Mouse (Mus musculus) midbrain, embryonic 15.5 days (tissue): ENCODE measurements around the gene Tmtc3. TPM values are rescaled to one million over a fixed set of nuclear protein-coding genes. Genes with fewer than 3 reads are reported as not detected.

Experiments
- ATAC-seq: fragments of 200-750 bp; cut with Nextera tagmentation; replicated peaks from 2 replicates; pipeline ENCODE4 v1.8.0; 2017; ENCODE audit warnings: moderate TSS enrichment
- H3K27ac ChIP-seq: fragments of 300-500 bp; sonication (generic); 2 replicates; pipeline ENCODE4 v1.5.1; 2015; ENCODE audit warnings: mild to moderate bottlenecking, inconsistent platforms
- H3K27me3 ChIP-seq: fragments of 300-500 bp; sonication (generic); replicated peaks from 2 replicates; pipeline ENCODE4 v1.6.1; 2015; ENCODE audit warnings: inconsistent platforms
- H3K36me3 ChIP-seq: fragments of 300-500 bp; sonication (generic); replicated peaks from 2 replicates; pipeline ENCODE4 v1.6.1; 2015; ENCODE audit warnings: inconsistent platforms
- H3K4me1 ChIP-seq: fragments of 300-500 bp; sonication (generic); 2 replicates; pipeline ENCODE4 v1.6.1; 2015; ENCODE audit warnings: inconsistent platforms
- H3K4me2 ChIP-seq: fragments of 300-500 bp; sonication (generic); 2 replicates; pipeline ENCODE4 v1.6.1; 2015; ENCODE audit warnings: inconsistent platforms, mild to moderate bottlenecking, moderate library complexity
- H3K4me3 ChIP-seq: fragments of 300-500 bp; sonication (generic); 2 replicates; pipeline ENCODE4 v1.5.1; 2015; ENCODE audit warnings: mild to moderate bottlenecking, inconsistent platforms
- H3K9ac ChIP-seq: fragments of 300-500 bp; sonication (generic); 2 replicates; pipeline ENCODE4 v1.6.1; 2015; ENCODE audit warnings: mild to moderate bottlenecking, inconsistent platforms
- H3K9me3 ChIP-seq: fragments of 300-500 bp; sonication (generic); 2 replicates; pipeline ENCODE4 v1.6.1; 2016; ENCODE audit warnings: inconsistent platforms
- WGBS: fragments of 180-500 bp; shearing (Covaris S2); methylation state at CpG from one replicate; pipeline ENCODE4 v1.1.7; 2015; ENCODE audit warnings: mixed read lengths; 5-methylcytosine and 5-hydroxymethylcytosine counted together
- polyA plus RNA-seq: library from polyadenylated mRNA; unstranded; fragments of >200 nt; fragmentation: Nextera tagmentation; extraction: Ambion mirVana; gene quantifications from 2 replicates; pipeline ENCODE4 v1.2.1, GENCODE M21; 2015

Tmtc3 gene
- 10.0 and 11.5 TPM in 2 replicates for polyA plus RNA-seq

- Histone ChIP-seq H3K4me1 (peaks cover 9% of the 10 kb centered on the region), H3K36me3 (no peaks in the 10 kb centered on the region), H3K27ac (peak within 1 kb of the TSS; percentile 79), H3K27me3 (no peaks in the 10 kb centered on the region), H3K9me3 (no peaks in the 10 kb centered on the region), H3K4me3 (peak within 1 kb of the TSS; percentile 92), H3K4me2 (peak within 1 kb of the TSS; percentile 81), H3K9ac (peak within 1 kb of the TSS; percentile 84)
- ATAC-seq, result peak; percentile 99
- under 1% methylated on average over 63 of the region's 63 CpGs for WGBS
These were observed at the start of gene Tmtc3, which contains the start of gene Cep290 for GRCm38 (mm10) chr10:100487097-100487978. TSS of gene Tmtc3 (minus strand) at chr10:100487350. TSS of gene Cep290 (plus strand) at chr10:100487558.

GRCm38 (mm10) chr10:100524499-100525390, 37.6 kb upstream of the Tmtc3 start:
- no peaks in the 10 kb centered on the region for H3K27me3 ChIP-seq
- H3K4me1 ChIP-seq, result no peaks in the 10 kb centered on the region
- H3K9me3 ChIP-seq, result no peaks in the 10 kb centered on the region
- H3K4me3 ChIP-seq, result no peak overlapping the region
- no peak for ATAC-seq
- no peaks in the 10 kb centered on the region; the same call in 1 of the 2 replicates for H3K36me3 ChIP-seq
- no peak overlapping the region for H3K27ac ChIP-seq
- no peak overlapping the region for H3K4me2 ChIP-seq
- WGBS, result 92% methylated on average over 9 of the region's 9 CpGs
- no peak overlapping the region for H3K9ac ChIP-seq

DNA sequence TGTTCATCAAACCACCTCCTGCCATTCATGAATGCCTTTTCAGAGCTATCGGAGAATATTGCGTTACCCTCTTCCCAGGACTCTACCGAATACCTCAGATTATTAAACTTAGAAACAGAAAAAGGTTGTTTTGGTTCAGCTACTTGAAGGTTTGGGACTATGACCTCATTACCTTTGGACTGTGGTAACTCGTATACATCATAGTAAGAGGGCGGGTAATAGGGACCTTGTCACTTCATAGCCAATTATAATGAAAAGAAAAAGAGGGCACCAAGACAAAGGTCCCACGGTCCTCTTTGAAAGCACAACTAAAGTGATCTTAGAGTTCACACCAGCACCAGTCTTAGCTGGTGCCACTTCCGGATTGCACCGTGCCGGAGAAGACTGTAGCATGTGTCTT, 35.2 kb upstream of the Tmtc3 start:
- Histone ChIP-seq H3K36me3 (no peaks in the 10 kb centered on the region; the same call in 1 of the 2 replicates), H3K9ac (no peak overlapping the region), H3K27ac (no peak overlapping the region), H3K27me3 (no peaks in the 10 kb centered on the region), H3K4me3 (no peak overlapping the region), H3K4me2 (no peak overlapping the region), H3K4me1 (no peaks in the 10 kb centered on the region), H3K9me3 (no peaks in the 10 kb centered on the region)
- 89% methylated on average over 9 of the region's 9 CpGs for WGBS
- no peak for ATAC-seq

GRCm38 (mm10) chr10:100521617-100522016, 34.5 kb upstream of the Tmtc3 start:
- no peak for ATAC-seq

GRCm38 (mm10) chr10:100508170-100508569, 21.0 kb upstream of the Tmtc3 start:
- no peaks in the 10 kb centered on the region for H3K4me1 ChIP-seq
- no peak overlapping the region for H3K4me3 ChIP-seq
- peaks cover 12% of the 10 kb centered on the region; the same call in 1 of the 2 replicates for H3K36me3 ChIP-seq
- no peak overlapping the region for H3K4me2 ChIP-seq
- H3K9ac ChIP-seq, result no peak overlapping the region
- ATAC-seq, result no peak
- no peak overlapping the region for H3K27ac ChIP-seq
- H3K27me3 ChIP-seq, result no peaks in the 10 kb centered on the region
- no peaks in the 10 kb centered on the region for H3K9me3 ChIP-seq
- WGBS, result 88% methylated on average over 1 of the region's 1 CpGs

More at GRCm38 (mm10) chr10:100521617-100522016, 34.5 kb upstream of the Tmtc3 start:
- H3K27me3 ChIP-seq, result no peaks in the 10 kb centered on the region
- 88% methylated on average over 4 of the region's 4 CpGs for WGBS
- no peak overlapping the region for H3K4me2 ChIP-seq
- no peaks in the 10 kb centered on the region for H3K4me1 ChIP-seq
- no peaks in the 10 kb centered on the region; the same call in 1 of the 2 replicates for H3K36me3 ChIP-seq
- no peaks in the 10 kb centered on the region for H3K9me3 ChIP-seq
- H3K27ac ChIP-seq, result no peak overlapping the region
- no peak overlapping the region for H3K4me3 ChIP-seq
- no peak overlapping the region for H3K9ac ChIP-seq

- Histone ChIP-seq H3K4me3 (no peak overlapping the region), H3K9me3 (no peaks in the 10 kb centered on the region), H3K36me3 (peaks cover 32% of the 10 kb centered on the region; the same call in 1 of the 2 replicates), H3K9ac (no peak overlapping the region), H3K27me3 (no peaks in the 10 kb centered on the region), H3K27ac (no peak overlapping the region), H3K4me1 (no peaks in the 10 kb centered on the region), H3K4me2 (no peak overlapping the region)
- ATAC-seq, result no peak
- WGBS, result 88% methylated on average over 3 of the region's 3 CpGs
These were observed 11.2 kb upstream of the Tmtc3 start for GRCm38 (mm10) chr10:100498309-100498708.

DNA sequence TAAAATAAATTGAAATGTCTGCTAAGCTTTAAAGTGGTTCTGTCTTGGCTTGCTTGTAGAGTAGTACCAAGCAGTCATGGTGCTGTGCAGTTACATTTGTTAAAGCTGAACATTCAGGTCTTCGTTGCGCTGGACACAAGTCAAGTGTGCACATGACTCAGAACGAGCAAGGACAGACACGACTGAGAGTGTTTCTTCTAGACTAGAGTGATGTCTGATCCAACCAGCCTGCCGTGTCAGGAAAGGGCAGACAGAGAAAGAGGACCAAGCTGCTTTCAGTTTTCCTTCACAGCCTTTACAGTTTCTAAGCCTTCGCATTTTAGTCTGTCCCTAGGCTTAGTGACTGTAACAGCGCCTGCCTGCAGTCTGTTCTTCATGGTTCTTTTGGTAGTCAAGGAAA, 4.8 kb upstream of the Tmtc3 start:
- Histone ChIP-seq H3K27me3 (no peaks in the 10 kb centered on the region), H3K4me2 (no peak overlapping the region), H3K27ac (no peak overlapping the region), H3K9me3 (no peaks in the 10 kb centered on the region), H3K4me1 (peaks cover 6% of the 10 kb centered on the region), H3K4me3 (no peak overlapping the region), H3K36me3 (peaks cover 17% of the 10 kb centered on the region; the same call in 1 of the 2 replicates), H3K9ac (no peak overlapping the region)
- WGBS, result 93% methylated on average over 7 of the region's 7 CpGs
- no peak for ATAC-seq

- Histone ChIP-seq H3K9me3 (no peaks in the 10 kb centered on the region), H3K27ac (peak overlapping the region; percentile 79), H3K36me3 (no peaks in the 10 kb centered on the region), H3K4me2 (peak overlapping the region; percentile 81), H3K4me3 (peak overlapping the region; percentile 92), H3K9ac (peak overlapping the region; percentile 84), H3K27me3 (no peaks in the 10 kb centered on the region), H3K4me1 (peaks cover 9% of the 10 kb centered on the region)
- WGBS, result under 1% methylated on average over 13 of the region's 13 CpGs
- no peak; the same call in 1 of the 2 replicates for ATAC-seq
These were observed 451 bp downstream of the Tmtc3 start for GRCm38 (mm10) chr10:100486701-100487096.

DNA sequence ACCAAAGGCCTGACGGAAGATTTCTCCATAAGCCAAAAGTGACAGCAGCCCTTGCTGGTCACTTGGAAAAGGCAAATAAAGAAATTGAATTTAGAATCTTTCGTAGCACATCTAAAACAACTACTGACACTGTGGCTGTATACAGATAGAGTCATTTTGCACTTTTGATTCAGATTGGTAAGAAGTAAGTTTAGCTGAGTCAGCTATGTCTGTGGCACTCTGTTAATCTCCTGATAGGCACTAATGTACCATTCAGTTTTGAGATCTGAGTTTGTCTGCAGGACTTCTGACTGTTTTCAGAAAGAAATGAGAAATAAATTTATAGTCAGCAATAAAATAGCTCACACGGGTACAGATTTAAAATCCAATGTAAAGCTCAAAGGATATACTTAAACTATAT, 7.6 kb downstream of the Tmtc3 start:
- H3K36me3 ChIP-seq, result peaks cover 5% of the 10 kb centered on the region; the same call in 1 of the 2 replicates
- H3K27ac ChIP-seq, result no peak overlapping the region
- no peak for ATAC-seq
- no peaks in the 10 kb centered on the region for H3K9me3 ChIP-seq
- no peak overlapping the region for H3K9ac ChIP-seq
- H3K4me1 ChIP-seq, result no peaks in the 10 kb centered on the region
- no peak overlapping the region for H3K4me2 ChIP-seq
- H3K27me3 ChIP-seq, result no peaks in the 10 kb centered on the region
- H3K4me3 ChIP-seq, result no peak overlapping the region
- WGBS, result 89% methylated on average over 3 of the region's 3 CpGs

- H3K4me1 ChIP-seq, result no peaks in the 10 kb centered on the region
- 57% methylated on average over 3 of the region's 3 CpGs for WGBS
- H3K9ac ChIP-seq, result no peak overlapping the region
- H3K27ac ChIP-seq, result no peak overlapping the region
- no peak overlapping the region for H3K4me2 ChIP-seq
- no peaks in the 10 kb centered on the region for H3K27me3 ChIP-seq
- no peak for ATAC-seq
- peaks cover 5% of the 10 kb centered on the region; the same call in 1 of the 2 replicates for H3K36me3 ChIP-seq
- no peak overlapping the region for H3K4me3 ChIP-seq
- no peaks in the 10 kb centered on the region for H3K9me3 ChIP-seq
These were observed 12.1 kb downstream of the Tmtc3 start for GRCm38 (mm10) chr10:100475040-100475439.

GRCm38 (mm10) chr10:100460515-100460914, 26.6 kb downstream of the Tmtc3 start:
- no peaks in the 10 kb centered on the region for H3K27me3 ChIP-seq
- no peak overlapping the region for H3K4me3 ChIP-seq
- 0 out of 2 replicates have a peak, but pooled peaks cover 6% of the 10 kb centered on the region for H3K36me3 ChIP-seq
- no peak overlapping the region for H3K4me2 ChIP-seq
- H3K9me3 ChIP-seq, result no peaks in the 10 kb centered on the region
- no peaks in the 10 kb centered on the region for H3K4me1 ChIP-seq
- H3K9ac ChIP-seq, result no peak overlapping the region
- no peak for ATAC-seq
- no peak overlapping the region for H3K27ac ChIP-seq

DNA sequence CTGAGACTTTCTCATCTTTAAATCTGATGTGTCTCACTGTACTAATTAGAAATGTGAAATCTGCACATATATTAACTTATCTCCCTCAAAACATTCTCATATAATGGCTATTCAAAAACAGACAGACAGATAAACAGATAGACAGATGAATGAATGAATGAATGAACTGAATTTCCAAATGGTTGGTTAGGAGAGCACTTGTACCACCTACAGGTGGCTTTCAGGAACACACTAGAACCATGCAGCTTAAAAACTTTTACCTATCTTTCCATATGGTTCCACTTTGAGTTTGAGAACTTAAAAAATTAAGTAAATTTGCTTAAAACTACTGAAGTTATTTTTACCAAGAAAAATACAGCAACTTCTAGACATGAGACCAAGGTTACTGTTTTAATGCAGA, 37.8 kb downstream of the Tmtc3 start:
- Histone ChIP-seq H3K4me1 (no peaks in the 10 kb centered on the region), H3K4me3 (no peak overlapping the region), H3K9ac (no peak overlapping the region), H3K27ac (no peak overlapping the region), H3K27me3 (no peaks in the 10 kb centered on the region), H3K36me3 (peaks cover 7% of the 10 kb centered on the region; the same call in 1 of the 2 replicates), H3K4me2 (no peak overlapping the region), H3K9me3 (no peaks in the 10 kb centered on the region)
- no peak for ATAC-seq
